Mouse (Mus musculus): Measurements from ENCODE around the gene Tmx4.

GRCm38 (mm10) chr2:134682326-134682725 is 38.4 kb upstream of the Tmx4 start:
- no peak for TF ChIP-seq CTCF (IDR thresholded peaks at IDR 0.05; ENCODE audit: control insufficient read depth, insufficient read depth, insufficient replicate concordance, low read depth, low read length)
- no peak for TF ChIP-seq POLR2A (IDR thresholded peaks at IDR 0.05; ENCODE audit: control insufficient read depth, low read depth, low read length)
